Mouse (Mus musculus): ENCODE data around the gene Dus1l. TPM values are rescaled to one million over a fixed set of nuclear protein-coding genes. Genes with fewer than 3 reads are reported as not detected.

The Dus1l gene
- polyA plus RNA-seq, 1 experiment from 2014 or later: 61.4 TPM

DNA sequence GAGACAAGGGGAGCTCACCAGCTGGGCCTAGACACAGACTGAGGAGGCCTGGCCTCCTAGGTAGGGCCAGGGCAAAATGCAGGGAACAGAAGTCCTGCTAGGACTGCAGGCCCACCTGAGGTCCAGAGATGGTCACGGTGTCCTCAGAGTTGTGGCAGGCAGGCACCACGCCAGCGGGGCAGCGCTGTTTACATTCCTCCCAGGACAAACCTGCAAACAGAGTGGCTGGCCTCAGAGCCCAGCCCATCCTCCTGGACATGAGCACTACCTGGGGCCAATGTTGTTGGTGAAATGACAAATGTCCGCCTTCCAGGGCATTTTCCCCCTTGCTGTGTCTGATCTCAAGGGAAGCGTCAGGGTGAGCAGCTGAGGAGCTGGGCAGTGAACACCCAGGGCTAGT, 21.2 kb upstream of the Dus1l start:
- ATAC-seq (ENCODE audit: insufficient number of reproducible peaks, low FRiP score, low TSS enrichment, low read depth): no peak
- peaks cover 96% of the 10 kb centered on the region for H3K36me3 ChIP-seq
- H3K9me3 ChIP-seq (replicated peaks): no peaks in the 10 kb centered on the region
- no peak overlapping the region for H3K27ac ChIP-seq (replicated peaks)
- H3K4me2 ChIP-seq (replicated peaks): no peak overlapping the region
- 89% methylated on average over 6 of the region's 6 CpGs for WGBS
- H3K9ac ChIP-seq: no peak overlapping the region
- no peaks in the 10 kb centered on the region for H3K27me3 ChIP-seq
- no peak overlapping the region for H3K4me3 ChIP-seq (replicated peaks)
- peaks cover 18% of the 10 kb centered on the region for H3K4me1 ChIP-seq

GRCm38 (mm10) chr11:120812068-120812467, 15.9 kb upstream of the Dus1l start:
- 88% methylated on average over 16 of the region's 16 CpGs for WGBS
- Histone ChIP-seq H3K9ac (no peak overlapping the region), H3K36me3 (peaks cover 100% of the 10 kb centered on the region), H3K4me3 (replicated peaks) (no peak overlapping the region), H3K27ac (replicated peaks) (no peak overlapping the region), H3K4me2 (replicated peaks) (no peak overlapping the region), H3K9me3 (replicated peaks) (no peaks in the 10 kb centered on the region), H3K4me1 (no peaks in the 10 kb centered on the region), H3K27me3 (no peaks in the 10 kb centered on the region)
- ATAC-seq (ENCODE audit: insufficient number of reproducible peaks, low FRiP score, low TSS enrichment, low read depth): no peak

- no peak overlapping the region for H3K4me3 ChIP-seq (replicated peaks)
- no peak overlapping the region for H3K4me2 ChIP-seq (replicated peaks)
- H3K9ac ChIP-seq: no peak overlapping the region
- H3K36me3 ChIP-seq: peaks cover 80% of the 10 kb centered on the region
- H3K27me3 ChIP-seq: no peaks in the 10 kb centered on the region
- H3K9me3 ChIP-seq (replicated peaks): no peaks in the 10 kb centered on the region
- H3K27ac ChIP-seq (replicated peaks): no peak overlapping the region
- ATAC-seq (ENCODE audit: insufficient number of reproducible peaks, low FRiP score, low TSS enrichment, low read depth): no peak
- no peaks in the 10 kb centered on the region for H3K4me1 ChIP-seq
- WGBS: 86% methylated on average over 12 of the region's 12 CpGs
These were observed 11.8 kb upstream of the Dus1l start for GRCm38 (mm10) chr11:120808010-120808409.

- Histone ChIP-seq H3K9me3 (replicated peaks) (no peaks in the 10 kb centered on the region), H3K9ac (no peak overlapping the region), H3K4me2 (replicated peaks) (no peak overlapping the region), H3K4me1 (0 out of 2 replicates have a peak, but pooled peaks cover under 1% of the 10 kb centered on the region), H3K27me3 (no peaks in the 10 kb centered on the region), H3K27ac (replicated peaks) (no peak overlapping the region), H3K36me3 (peaks cover 56% of the 10 kb centered on the region), H3K4me3 (replicated peaks) (no peak overlapping the region)
- WGBS: 85% methylated on average over 7 of the region's 7 CpGs
- no peak for ATAC-seq (ENCODE audit: insufficient number of reproducible peaks, low FRiP score, low TSS enrichment, low read depth)
These were observed 9.4 kb upstream of the Dus1l start for GRCm38 (mm10) chr11:120805375-120806298.

- ATAC-seq (ENCODE audit: insufficient number of reproducible peaks, low FRiP score, low TSS enrichment, low read depth): no peak
- Histone ChIP-seq H3K27me3 (no peaks in the 10 kb centered on the region), H3K4me2 (replicated peaks) (no peak overlapping the region), H3K9me3 (replicated peaks) (no peaks in the 10 kb centered on the region), H3K9ac (no peak overlapping the region), H3K4me3 (replicated peaks) (no peak overlapping the region), H3K4me1 (peaks cover 8% of the 10 kb centered on the region; the same call in 1 of the 2 replicates), H3K27ac (replicated peaks) (no peak overlapping the region), H3K36me3 (peaks cover 47% of the 10 kb centered on the region)
- WGBS: 65% methylated on average over 4 of the region's 4 CpGs
These were observed 8.6 kb upstream of the Dus1l start for GRCm38 (mm10) chr11:120804769-120805168.

GRCm38 (mm10) chr11:120804274-120804673, 8.1 kb upstream of the Dus1l start:
- Histone ChIP-seq H3K9me3 (replicated peaks) (no peaks in the 10 kb centered on the region), H3K9ac (no peak overlapping the region), H3K4me2 (replicated peaks) (no peak overlapping the region), H3K36me3 (peaks cover 42% of the 10 kb centered on the region), H3K4me3 (replicated peaks) (no peak overlapping the region), H3K27me3 (no peaks in the 10 kb centered on the region), H3K4me1 (peaks cover 10% of the 10 kb centered on the region; the same call in 1 of the 2 replicates), H3K27ac (replicated peaks) (no peak overlapping the region)
- ATAC-seq (ENCODE audit: insufficient number of reproducible peaks, low FRiP score, low TSS enrichment, low read depth): no peak
- 82% methylated on average over 7 of the region's 7 CpGs for WGBS

DNA sequence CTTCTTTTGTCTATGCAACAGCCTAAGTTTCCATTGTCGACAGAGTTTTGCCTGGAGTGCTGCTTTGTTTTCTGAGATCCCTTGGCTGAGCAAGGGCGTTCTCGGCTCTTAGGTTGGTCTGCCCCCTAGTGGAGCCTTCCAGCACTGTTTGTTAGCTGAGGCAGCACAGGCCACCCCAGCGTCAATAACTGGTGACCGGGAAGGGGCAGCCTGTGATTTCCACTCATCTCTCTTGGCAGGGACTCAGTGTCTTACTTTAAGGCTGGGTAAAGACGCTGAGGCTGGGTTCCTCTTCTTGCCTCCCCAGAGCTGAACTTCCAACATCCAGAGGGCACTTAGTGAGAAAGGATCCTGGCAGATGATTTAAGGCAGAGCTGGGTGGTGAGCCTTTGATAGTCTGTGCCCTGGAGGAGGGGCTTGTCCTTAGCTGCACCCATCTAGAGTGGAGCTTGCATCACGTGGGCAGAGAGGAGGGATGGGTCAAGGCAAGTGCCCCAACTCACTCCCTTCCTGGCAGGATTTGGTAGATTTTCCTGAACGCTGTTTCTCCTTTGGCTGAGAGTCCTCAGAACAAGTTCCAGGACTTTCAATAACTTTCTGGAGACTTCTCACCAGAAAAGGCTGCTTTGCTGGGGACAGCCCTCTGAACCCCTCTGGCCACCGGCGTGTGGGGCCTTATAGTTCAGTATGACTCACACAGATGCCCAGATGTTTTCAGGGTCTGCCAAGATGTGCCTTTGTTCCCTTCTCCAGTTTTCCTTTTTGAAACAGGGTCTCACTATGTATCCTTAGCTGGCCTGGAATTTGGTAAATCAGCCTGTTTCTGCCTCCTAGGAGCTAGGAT, 4.1 kb upstream of the Dus1l start:
- Histone ChIP-seq H3K36me3 (peaks cover 3% of the 10 kb centered on the region; the same call in 1 of the 2 replicates), H3K9me3 (replicated peaks) (no peaks in the 10 kb centered on the region), H3K27me3 (no peaks in the 10 kb centered on the region), H3K4me1 (peaks cover 17% of the 10 kb centered on the region), H3K27ac (replicated peaks) (peak overlapping the region; percentile 74), H3K4me2 (replicated peaks) (peak overlapping the region; percentile 21; the same call in 1 of the 2 replicates), H3K9ac (no peak overlapping the region), H3K4me3 (replicated peaks) (no peak overlapping the region)
- ATAC-seq (ENCODE audit: insufficient number of reproducible peaks, low FRiP score, low TSS enrichment, low read depth): peak; percentile 73; the same call in 1 of the 2 replicates
- 9% methylated on average over 10 of the region's 10 CpGs for WGBS

DNA sequence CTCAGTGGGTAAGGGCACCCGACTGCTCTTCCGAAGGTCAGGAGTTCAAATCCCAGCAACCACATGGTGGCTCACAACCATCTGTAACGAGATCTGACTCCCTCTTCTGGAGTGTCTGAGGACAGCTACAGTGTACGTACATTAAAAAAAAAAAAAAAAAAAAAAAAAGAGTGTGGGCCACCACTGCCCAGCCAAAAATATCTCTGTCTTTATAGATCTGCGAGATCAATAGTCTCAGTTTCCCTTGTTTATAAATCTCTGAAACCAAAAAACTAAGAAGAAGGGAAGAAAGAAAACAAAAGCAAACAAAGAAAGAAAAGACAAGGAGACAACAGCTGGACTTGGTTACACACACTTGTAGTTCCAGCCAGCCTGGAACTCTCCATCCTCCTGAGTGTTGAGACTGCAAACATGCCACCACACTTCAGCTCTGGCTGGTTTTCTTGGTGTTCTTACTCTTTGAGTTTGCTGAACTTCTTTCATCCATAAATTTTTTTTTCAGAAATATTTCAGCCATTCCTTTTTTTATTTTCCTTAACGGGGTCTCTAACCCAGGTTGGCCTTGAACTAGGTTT, 3.2 kb upstream of the Dus1l start:
- Histone ChIP-seq H3K9me3 (replicated peaks) (no peaks in the 10 kb centered on the region), H3K27ac (replicated peaks) (peak overlapping the region; percentile 74), H3K4me1 (peaks cover 25% of the 10 kb centered on the region), H3K9ac (no peak overlapping the region), H3K4me3 (replicated peaks) (no peak overlapping the region), H3K36me3 (peaks cover 6% of the 10 kb centered on the region; the same call in 1 of the 2 replicates), H3K4me2 (replicated peaks) (0 out of 2 replicates have a peak overlapping the region, but pooled peaks have one; percentile 21), H3K27me3 (no peaks in the 10 kb centered on the region)
- WGBS: 64% methylated on average over 6 of the region's 6 CpGs
- ATAC-seq (ENCODE audit: insufficient number of reproducible peaks, low FRiP score, low TSS enrichment, low read depth): no peak

GRCm38 (mm10) chr11:120798244-120798643, 2.0 kb upstream of the Dus1l start:
- Histone ChIP-seq H3K4me2 (replicated peaks) (no peak overlapping the region), H3K27me3 (no peaks in the 10 kb centered on the region), H3K4me3 (replicated peaks) (no peak overlapping the region), H3K36me3 (peaks cover 17% of the 10 kb centered on the region), H3K4me1 (peaks cover 29% of the 10 kb centered on the region), H3K27ac (replicated peaks) (no peak overlapping the region), H3K9me3 (replicated peaks) (no peaks in the 10 kb centered on the region), H3K9ac (no peak overlapping the region)
- 83% methylated on average over 3 of the region's 3 CpGs for WGBS
- no peak for ATAC-seq (ENCODE audit: insufficient number of reproducible peaks, low FRiP score, low TSS enrichment, low read depth)

DNA sequence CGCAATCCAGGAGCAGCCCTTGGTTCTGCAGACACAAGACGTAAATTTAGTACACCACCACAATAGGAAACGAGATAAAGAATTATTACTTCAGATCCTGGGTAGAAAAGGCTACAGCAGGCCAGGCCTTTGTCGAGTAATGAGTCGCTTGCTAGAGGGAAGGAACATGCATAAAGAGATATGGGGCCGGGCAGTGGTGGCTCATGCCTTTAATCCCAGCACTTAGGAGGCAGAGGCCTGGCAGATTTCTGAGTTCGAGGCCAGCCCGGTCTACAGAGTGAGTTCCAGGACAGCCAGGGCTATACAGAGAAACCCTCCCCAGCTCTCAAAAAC, 377 bp upstream of the Dus1l start:
- peaks cover 34% of the 10 kb centered on the region for H3K36me3 ChIP-seq
- H3K4me2 ChIP-seq (replicated peaks): peak overlapping the region; percentile 91
- peak overlapping the region; percentile 95 for H3K4me3 ChIP-seq (replicated peaks)
- H3K27ac ChIP-seq (replicated peaks): peak overlapping the region; percentile 71
- no peak for ATAC-seq (ENCODE audit: insufficient number of reproducible peaks, low FRiP score, low TSS enrichment, low read depth)
- peaks cover 29% of the 10 kb centered on the region for H3K4me1 ChIP-seq
- H3K9ac ChIP-seq: peak overlapping the region; percentile 99; the same call in 1 of the 2 replicates
- no peaks in the 10 kb centered on the region for H3K27me3 ChIP-seq
- H3K9me3 ChIP-seq (replicated peaks): no peaks in the 10 kb centered on the region
- 34% methylated on average over 8 of the region's 8 CpGs for WGBS

DNA sequence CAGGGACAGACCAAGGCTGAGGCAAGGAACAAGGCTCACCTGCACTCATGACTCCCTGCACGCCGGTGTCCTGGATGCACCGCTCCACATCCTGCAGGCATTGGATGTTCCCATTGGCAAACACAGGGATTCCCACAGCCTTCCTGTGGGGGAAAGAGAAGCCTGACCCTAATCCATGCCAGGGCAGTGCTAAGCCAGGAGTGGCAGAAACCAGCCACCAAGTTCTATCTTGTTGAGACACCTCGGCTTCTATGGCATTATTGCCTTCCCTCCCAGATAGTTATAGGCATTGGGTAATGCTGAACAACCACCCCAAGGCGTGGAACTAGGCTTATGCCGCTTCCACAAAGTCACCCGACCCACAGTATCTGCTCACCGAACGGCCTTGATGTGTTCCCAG, 3.6 kb downstream of the Dus1l start:
- Histone ChIP-seq H3K4me3 (replicated peaks) (no peak overlapping the region), H3K27ac (replicated peaks) (no peak overlapping the region), H3K9me3 (replicated peaks) (no peaks in the 10 kb centered on the region), H3K4me2 (replicated peaks) (no peak overlapping the region), H3K4me1 (peaks cover 19% of the 10 kb centered on the region), H3K9ac (no peak overlapping the region), H3K27me3 (no peaks in the 10 kb centered on the region), H3K36me3 (peaks cover 70% of the 10 kb centered on the region)
- 90% methylated on average over 9 of the region's 9 CpGs for WGBS
- no peak for ATAC-seq (ENCODE audit: insufficient number of reproducible peaks, low FRiP score, low TSS enrichment, low read depth)

Data from embryonic facial prominence, embryonic 15.5 days (tissue).